Mouse (Mus musculus): ENCODE measurements around the gene Zfx. TPM values are rescaled to one million over a fixed set of nuclear protein-coding genes. Genes with fewer than 3 reads are reported as not detected.

The Zfx gene
- polyA plus RNA-seq, 1 experiment: 9.3 TPM

DNA sequence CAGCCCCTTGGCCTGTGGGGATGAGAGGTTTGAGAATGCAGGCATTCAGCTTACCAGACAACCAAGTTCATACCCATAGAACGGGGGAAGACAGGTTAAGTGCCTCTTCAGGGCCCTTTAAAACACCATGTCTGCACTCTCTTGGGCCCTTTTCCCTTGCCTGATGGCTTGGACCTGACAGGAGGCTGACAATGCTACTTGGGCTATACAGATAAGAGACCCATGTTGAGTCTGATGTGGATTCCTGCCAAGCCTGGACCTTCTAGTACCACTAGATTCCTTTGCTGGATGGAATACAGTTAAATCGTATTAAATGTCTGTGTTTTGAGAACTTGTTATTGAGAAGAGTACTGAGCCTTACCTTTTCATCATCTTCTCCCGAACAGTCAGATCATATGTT is 8.7 kb upstream of the Zfx start:
- Histone ChIP-seq H3K4me1 (ENCODE audit: control insufficient read depth, insufficient read depth, low read length) (no peaks in the 10 kb centered on the region), H3K27ac (ENCODE audit: insufficient read depth, low read length) (no peak overlapping the region), H3K4me3 (ENCODE audit: insufficient read depth, low read length) (no peak overlapping the region)
- TF ChIP-seq POLR2A (IDR thresholded peaks at IDR 0.05; ENCODE audit: extremely low read depth, insufficient read depth, low read length) (no peak), CTCF (IDR thresholded peaks at IDR 0.05; ENCODE audit: extremely low read depth, insufficient read depth, low read length) (no peak)

DNA sequence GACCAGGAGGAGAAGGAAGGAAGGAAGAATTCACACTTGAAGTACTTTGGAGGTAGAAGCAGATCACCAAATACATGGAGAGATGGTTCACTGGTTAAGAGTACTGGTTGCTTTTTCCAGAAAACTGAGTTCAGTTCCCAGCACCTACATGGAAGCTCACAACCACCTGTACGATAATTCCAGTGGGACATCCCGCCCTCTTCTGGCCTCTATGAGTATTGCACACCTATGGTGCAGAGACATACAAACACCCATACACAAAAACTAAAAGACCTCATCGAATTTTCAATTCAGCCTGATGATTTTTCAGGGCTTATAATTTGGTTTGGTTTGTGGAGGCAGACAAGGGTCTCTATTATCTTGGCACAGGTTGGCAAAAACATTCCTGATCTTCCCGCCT is 6.2 kb upstream of the Zfx start:
- TF ChIP-seq POLR2A (IDR thresholded peaks at IDR 0.05; ENCODE audit: extremely low read depth, insufficient read depth, low read length) (no peak), CTCF (IDR thresholded peaks at IDR 0.05; ENCODE audit: extremely low read depth, insufficient read depth, low read length) (no peak)
- Histone ChIP-seq H3K4me1 (ENCODE audit: control insufficient read depth, insufficient read depth, low read length) (no peaks in the 10 kb centered on the region), H3K4me3 (ENCODE audit: insufficient read depth, low read length) (no peak overlapping the region)

DNA sequence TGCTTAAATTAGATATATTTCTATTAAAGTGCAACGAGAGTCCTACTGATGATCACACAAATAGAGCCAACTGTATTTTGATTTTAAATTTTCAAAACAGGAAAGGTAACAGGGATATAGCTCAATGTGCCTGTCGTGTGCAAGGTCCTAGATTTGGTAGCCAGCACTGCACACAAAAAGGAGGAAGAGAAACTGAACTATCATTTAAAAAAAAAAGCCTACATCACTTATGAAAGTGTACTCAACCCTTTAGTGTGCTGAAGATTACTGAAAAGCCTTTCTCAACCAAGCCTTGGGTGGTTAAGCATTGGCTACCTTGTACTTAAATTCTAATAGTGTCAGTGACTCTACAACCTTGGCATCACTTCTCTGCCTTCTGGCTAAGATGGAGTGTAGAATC is 2.4 kb upstream of the Zfx start:
- H3K4me1 ChIP-seq (ENCODE audit: control insufficient read depth, insufficient read depth, low read length): no peaks in the 10 kb centered on the region
- H3K4me3 ChIP-seq (ENCODE audit: insufficient read depth, low read length): no peak overlapping the region
- TF ChIP-seq CTCF (IDR thresholded peaks at IDR 0.05; ENCODE audit: extremely low read depth, insufficient read depth, low read length) (no peak), POLR2A (IDR thresholded peaks at IDR 0.05; ENCODE audit: extremely low read depth, insufficient read depth, low read length) (no peak)
- H3K27ac ChIP-seq (ENCODE audit: insufficient read depth, low read length): no peak overlapping the region

More for the DNA sequence above, 6.2 kb upstream of the Zfx start:
- no peak overlapping the region for H3K27ac ChIP-seq (ENCODE audit: insufficient read depth, low read length)

DNA sequence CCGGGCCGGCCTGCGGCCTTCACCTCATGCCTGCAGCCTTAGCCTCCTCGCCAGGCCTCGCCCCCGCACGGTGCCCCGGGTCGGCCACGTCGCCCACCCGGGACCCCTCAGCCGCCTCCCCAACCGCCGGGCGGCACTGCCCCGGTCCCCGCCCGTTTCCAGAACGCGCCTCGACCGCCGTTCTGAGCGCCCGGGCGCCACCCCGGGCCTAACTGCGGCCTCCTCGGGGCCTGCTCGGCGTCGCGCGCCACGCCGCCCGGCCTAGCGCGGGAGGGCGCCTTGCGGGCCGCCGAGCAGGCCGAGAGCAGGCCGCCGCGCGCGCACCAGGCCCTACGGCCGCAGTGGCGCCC is 818 bp downstream of the Zfx start:
- Histone ChIP-seq H3K4me3 (ENCODE audit: insufficient read depth, low read length) (peak overlapping the region; percentile 79), H3K4me1 (ENCODE audit: control insufficient read depth, insufficient read depth, low read length) (no peaks in the 10 kb centered on the region), H3K27ac (ENCODE audit: insufficient read depth, low read length) (peak overlapping the region; percentile 99)
- TF ChIP-seq POLR2A (IDR thresholded peaks at IDR 0.05; ENCODE audit: extremely low read depth, insufficient read depth, low read length) (no peak), CTCF (IDR thresholded peaks at IDR 0.05; ENCODE audit: extremely low read depth, insufficient read depth, low read length) (no peak)

DNA sequence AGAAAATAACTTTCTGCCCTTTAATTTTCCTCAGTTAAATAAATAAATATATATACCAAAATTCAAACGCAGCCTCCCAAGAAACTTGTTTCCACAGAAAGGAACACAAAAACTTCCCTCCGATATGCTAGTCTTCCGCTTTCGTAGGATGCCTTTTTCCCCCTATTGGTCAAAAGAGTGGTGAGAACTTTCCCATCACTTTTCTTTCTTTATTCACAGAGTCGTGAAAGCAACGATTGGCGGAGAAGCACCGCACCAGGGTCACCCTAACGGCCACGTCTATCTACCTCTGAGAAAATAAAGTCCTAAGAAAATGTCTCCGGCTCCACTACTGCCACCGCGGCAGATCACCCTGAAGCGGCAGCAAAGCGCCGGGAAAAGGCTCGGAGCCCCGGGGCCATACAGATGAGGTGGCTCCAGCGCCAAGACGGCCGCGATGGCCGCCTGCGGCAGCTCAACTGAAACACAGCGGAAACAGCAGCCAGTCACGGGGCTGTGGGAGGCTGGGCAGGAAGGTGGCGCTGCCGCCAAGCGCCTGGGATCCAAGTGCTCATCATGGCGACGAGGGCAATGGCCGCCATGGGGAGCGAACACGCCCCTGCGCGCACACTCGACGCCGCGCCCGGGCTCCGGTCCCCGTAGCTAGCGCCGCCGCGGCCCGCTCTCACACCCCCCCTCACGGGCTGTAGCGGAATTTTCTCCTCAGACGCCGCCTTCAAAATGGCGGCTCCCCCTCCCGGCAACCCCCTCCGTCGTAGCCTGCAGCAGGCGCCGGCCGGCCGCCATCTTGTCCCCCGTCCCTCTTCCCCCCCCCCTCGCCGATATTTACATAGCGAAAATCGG is 1.4 kb downstream of the Zfx start:
- peak overlapping the region; percentile 79 for H3K4me3 ChIP-seq (ENCODE audit: insufficient read depth, low read length)
- TF ChIP-seq CTCF (IDR thresholded peaks at IDR 0.05; ENCODE audit: extremely low read depth, insufficient read depth, low read length): no peak
- no peak for TF ChIP-seq POLR2A (IDR thresholded peaks at IDR 0.05; ENCODE audit: extremely low read depth, insufficient read depth, low read length)
- no peaks in the 10 kb centered on the region for H3K4me1 ChIP-seq (ENCODE audit: control insufficient read depth, insufficient read depth, low read length)
- H3K27ac ChIP-seq (ENCODE audit: insufficient read depth, low read length): peak overlapping the region; percentile 99

DNA sequence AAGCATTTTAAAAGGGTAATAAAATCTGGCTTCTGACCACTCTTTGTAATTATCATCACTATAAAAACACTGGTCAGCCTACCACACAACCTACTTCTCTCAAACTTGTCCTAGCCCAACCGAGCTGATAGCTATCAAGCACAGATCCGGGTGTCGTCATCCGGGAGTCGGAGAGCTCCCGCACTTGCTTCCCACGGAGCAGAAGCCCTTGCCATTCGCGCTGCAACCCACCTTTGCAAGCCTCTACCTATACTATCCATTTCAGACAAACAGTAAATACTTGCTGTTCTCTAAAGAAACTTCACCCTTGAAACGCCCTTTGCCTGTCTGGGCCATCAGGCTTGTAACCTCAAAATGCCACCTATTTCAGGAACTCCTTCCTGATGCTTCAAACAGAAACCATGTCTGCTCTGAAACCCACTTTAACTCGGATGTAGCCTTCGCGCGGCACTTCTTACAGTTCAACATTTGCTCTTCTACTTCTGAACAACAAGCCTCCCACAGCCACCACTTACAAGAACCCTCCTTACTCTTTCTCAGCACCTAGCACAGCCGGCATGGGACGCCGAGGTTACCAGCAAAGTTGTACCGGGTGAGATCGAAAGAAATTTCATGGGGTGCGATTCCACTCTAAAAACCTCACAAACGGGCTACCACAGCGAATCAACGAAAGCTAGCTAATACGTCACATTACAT is 2.2 kb downstream of the Zfx start:
- no peaks in the 10 kb centered on the region for H3K4me1 ChIP-seq (ENCODE audit: control insufficient read depth, insufficient read depth, low read length)
- H3K4me3 ChIP-seq (ENCODE audit: insufficient read depth, low read length): peak overlapping the region; percentile 79
- TF ChIP-seq POLR2A (IDR thresholded peaks at IDR 0.05; ENCODE audit: extremely low read depth, insufficient read depth, low read length): no peak
- no peak for TF ChIP-seq CTCF (IDR thresholded peaks at IDR 0.05; ENCODE audit: extremely low read depth, insufficient read depth, low read length)
- peak overlapping the region; percentile 10; the same call in 1 of the 2 replicates for H3K27ac ChIP-seq (ENCODE audit: insufficient read depth, low read length)

GRCm38 (mm10) chrX:94118350-94118749 is 5.2 kb downstream of the Zfx start:
- TF ChIP-seq CTCF (IDR thresholded peaks at IDR 0.05; ENCODE audit: extremely low read depth, insufficient read depth, low read length): no peak
- TF ChIP-seq POLR2A (IDR thresholded peaks at IDR 0.05; ENCODE audit: extremely low read depth, insufficient read depth, low read length): no peak
- no peak overlapping the region for H3K4me3 ChIP-seq (ENCODE audit: insufficient read depth, low read length)
- no peaks in the 10 kb centered on the region for H3K4me1 ChIP-seq (ENCODE audit: control insufficient read depth, insufficient read depth, low read length)
- no peak overlapping the region for H3K27ac ChIP-seq (ENCODE audit: insufficient read depth, low read length)

GRCm38 (mm10) chrX:94115882-94116281 is 7.6 kb downstream of the Zfx start:
- H3K4me1 ChIP-seq (ENCODE audit: control insufficient read depth, insufficient read depth, low read length): no peaks in the 10 kb centered on the region

DNA sequence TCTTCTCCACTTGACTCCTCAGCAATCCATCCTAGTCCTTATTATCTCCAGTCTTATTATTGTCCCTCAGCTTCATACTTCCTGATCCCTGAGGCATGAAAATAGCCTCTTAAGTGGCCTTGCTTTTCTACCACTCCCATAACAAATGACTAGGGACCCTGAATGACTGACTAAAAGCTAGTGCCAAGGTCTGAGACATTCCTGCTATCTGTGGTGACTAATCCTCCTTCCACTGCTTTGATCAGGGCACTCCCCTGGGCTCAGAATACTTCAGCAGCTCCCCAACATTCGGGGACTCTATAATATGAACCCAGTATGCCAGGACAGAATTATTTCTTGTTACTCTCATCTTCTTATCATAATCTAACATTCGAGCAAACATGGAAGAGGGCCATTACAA is 17.5 kb downstream of the Zfx start:
- H3K27ac ChIP-seq (ENCODE audit: insufficient read depth, low read length): no peak overlapping the region
- no peaks in the 10 kb centered on the region for H3K4me1 ChIP-seq (ENCODE audit: control insufficient read depth, insufficient read depth, low read length)
- TF ChIP-seq CTCF (IDR thresholded peaks at IDR 0.05; ENCODE audit: extremely low read depth, insufficient read depth, low read length): no peak
- TF ChIP-seq POLR2A (IDR thresholded peaks at IDR 0.05; ENCODE audit: extremely low read depth, insufficient read depth, low read length): no peak
- no peak overlapping the region for H3K4me3 ChIP-seq (ENCODE audit: insufficient read depth, low read length)

More at GRCm38 (mm10) chrX:94115882-94116281, 7.6 kb downstream of the Zfx start:
- TF ChIP-seq POLR2A (IDR thresholded peaks at IDR 0.05; ENCODE audit: extremely low read depth, insufficient read depth, low read length): no peak
- no peak for TF ChIP-seq CTCF (IDR thresholded peaks at IDR 0.05; ENCODE audit: extremely low read depth, insufficient read depth, low read length)
- Histone ChIP-seq H3K27ac (ENCODE audit: insufficient read depth, low read length) (no peak overlapping the region), H3K4me3 (ENCODE audit: insufficient read depth, low read length) (no peak overlapping the region)

DNA sequence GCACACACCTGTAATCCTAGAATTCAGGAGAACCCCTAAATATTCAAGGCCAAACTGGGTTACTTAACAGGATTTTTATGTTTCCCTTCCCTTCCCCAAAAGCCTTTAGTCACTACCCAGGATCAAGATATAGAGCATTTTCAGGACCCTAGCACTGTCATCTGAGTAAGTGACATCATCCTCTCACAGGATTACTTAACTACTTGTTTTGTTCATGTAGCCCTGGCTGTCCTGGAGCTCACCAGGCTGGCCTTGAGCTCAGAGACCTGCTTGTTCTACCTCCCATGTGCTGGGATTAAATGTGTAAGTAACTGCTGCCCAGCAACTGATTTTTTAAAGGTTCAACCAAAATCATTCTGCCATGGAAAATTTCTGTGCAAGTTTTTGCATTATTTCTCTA is 20.6 kb downstream of the Zfx start:
- TF ChIP-seq CTCF (IDR thresholded peaks at IDR 0.05; ENCODE audit: extremely low read depth, insufficient read depth, low read length): no peak
- TF ChIP-seq POLR2A (IDR thresholded peaks at IDR 0.05; ENCODE audit: extremely low read depth, insufficient read depth, low read length): no peak
- Histone ChIP-seq H3K27ac (ENCODE audit: insufficient read depth, low read length) (no peak overlapping the region), H3K4me3 (ENCODE audit: insufficient read depth, low read length) (no peak overlapping the region), H3K4me1 (ENCODE audit: control insufficient read depth, insufficient read depth, low read length) (no peaks in the 10 kb centered on the region)
